Mouse (Mus musculus) activated CD4-positive, CD25-positive, alpha-beta regulatory T cell, adult 9 weeks (primary cell): ENCODE data around the gene Sart1. TPM values are rescaled to one million over a fixed set of nuclear protein-coding genes. Genes with fewer than 3 reads are reported as not detected.

Source experiments
- polyA plus RNA-seq: library from polyadenylated mRNA; unstranded; fragments of 100-300 nt; shearing (Covaris generic); gene quantifications from one replicate; pipeline ENCODE4 v1.2.1, GENCODE M21; 2017

The Sart1 gene
- polyA plus RNA-seq, result 35.0 TPM

GRCm38 (mm10) chr19:5388588-5389242, at the start of gene Sart1:
Gene Sart1, minus strand, starts transcription at chr19:5388703.

GRCm38 (mm10) chr19:5424782-5425741, 36.6 kb upstream of the Sart1 start, which contains the start of the genes Drap1 and AI837181:
Gene Drap1, minus strand, starts transcription at chr19:5424979.
Gene AI837181, plus strand, starts transcription at chr19:5425144.

GRCm38 (mm10) chr19:5402293-5402692, 13.8 kb upstream of the Sart1 start, which contains the start of gene Tsga10ip:
Gene Tsga10ip, minus strand, starts transcription at chr19:5402526.

DNA sequence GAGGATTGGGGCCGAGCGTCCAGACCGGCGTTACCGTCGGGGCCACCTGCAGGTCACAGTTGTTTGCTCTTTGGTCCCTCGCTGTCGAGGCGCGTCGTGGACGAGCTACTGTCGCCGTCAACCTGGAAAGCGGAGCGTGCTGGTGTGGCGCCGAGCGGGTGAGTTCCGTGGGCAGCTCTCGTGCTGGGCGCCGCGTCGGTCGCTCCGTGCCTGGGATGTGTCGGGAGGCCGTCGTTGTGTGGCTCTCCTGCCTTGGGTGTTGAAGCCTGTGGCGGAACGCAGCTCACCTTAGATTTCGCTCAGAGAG, 21.5 kb downstream of the Sart1 start, which contains the start of gene Banf1:
Gene Banf1, minus strand, starts transcription at position 116 of the 307 bp plus-strand sequence.

GRCm38 (mm10) chr19:5366175-5367052, 22.1 kb downstream of the Sart1 start, which contains the start of gene Eif1ad:
Gene Eif1ad, plus strand, starts transcription at chr19:5366741.

GRCm38 (mm10) chr19:5349502-5349873, 39.0 kb downstream of the Sart1 start, which contains the start of gene Cst6:
Gene Cst6, minus strand, starts transcription at chr19:5349574.

GRCm38 (mm10) chr19:5335441-5335840, 53.1 kb downstream of the Sart1 start, which contains the start of gene Catsper1:
Gene Catsper1, plus strand, starts transcription at chr19:5335741.

Other genes starting within 250 kb of the Sart1 start
- 16.5 TPM for gene Pacs1, start 115.6 kb downstream of the Sart1 start, polyA plus RNA-seq
- gene Sf3b2, start 93.2 kb downstream of the Sart1 start, polyA plus RNA-seq, result 415 TPM
- not detected for gene Gal3st3, start 90.4 kb downstream of the Sart1 start, polyA plus RNA-seq
- gene Catsper1, start 53.0 kb downstream of the Sart1 start, polyA plus RNA-seq, result not detected
- gene Cst6, start 39.1 kb downstream of the Sart1 start, polyA plus RNA-seq, result 2.0 TPM
- gene Eif1ad, start 22.0 kb downstream of the Sart1 start, polyA plus RNA-seq, result 58.1 TPM
- gene Banf1, start 21.5 kb downstream of the Sart1 start, polyA plus RNA-seq, result 305 TPM
- gene Tsga10ip, start 13.8 kb upstream of the Sart1 start, polyA plus RNA-seq, result 0.60 TPM
- gene Drap1, start 36.3 kb upstream of the Sart1 start, polyA plus RNA-seq, result 75.7 TPM
- 19.2 TPM for gene AI837181, start 36.4 kb upstream of the Sart1 start, polyA plus RNA-seq
- not detected for gene Fosl1, start 58.8 kb upstream of the Sart1 start, polyA plus RNA-seq
- gene Ccdc85b, start 69.2 kb upstream of the Sart1 start, polyA plus RNA-seq, result 5.3 TPM
- gene Fibp, start 71.9 kb upstream of the Sart1 start, polyA plus RNA-seq, result 148 TPM
- 81.4 TPM for gene Ctsw, start 79.8 kb upstream of the Sart1 start, polyA plus RNA-seq
- gene Efemp2, start 85.3 kb upstream of the Sart1 start, polyA plus RNA-seq, result 2.5 TPM
- 81.3 TPM for gene Mus81, start 99.7 kb upstream of the Sart1 start, polyA plus RNA-seq
- gene Cfl1, start 101.8 kb upstream of the Sart1 start, polyA plus RNA-seq, result 4,076 TPM
- gene 1700020D05Rik, start 115.1 kb upstream of the Sart1 start, polyA plus RNA-seq, result 0.45 TPM
- gene Snx32, start 121.8 kb upstream of the Sart1 start, polyA plus RNA-seq, result 20.1 TPM
- not detected for gene Ovol1, start 171.9 kb upstream of the Sart1 start, polyA plus RNA-seq
- 21.4 TPM for gene Ap5b1, start 179.3 kb upstream of the Sart1 start, polyA plus RNA-seq
- gene Rnaseh2c, start 213.2 kb upstream of the Sart1 start, polyA plus RNA-seq, result 145 TPM
- gene Kat5, start 221.5 kb upstream of the Sart1 start, polyA plus RNA-seq, result 51.5 TPM
- gene Rela, start 248.8 kb upstream of the Sart1 start, polyA plus RNA-seq, result 151 TPM